Mouse (Mus musculus) limb, embryonic 10.5 days (tissue): Measurements from ENCODE around the gene Pgp. TPM values are rescaled to one million over a fixed set of nuclear protein-coding genes. Genes with fewer than 3 reads are reported as not detected.
A peak's percentile ranks its signal among the peaks of the same experiment; 100 is the strongest.

ENCODE experiments used
- DNase-seq: peaks from one replicate; pipeline ENCODE4 v3.0.0-alpha.2; 2017; ENCODE audit warnings: low spot score
- H3K27ac ChIP-seq: fragments of 300-500 bp; sonication (generic); 2 replicates; pipeline ENCODE4 v1.5.1; 2016; ENCODE audit warnings: mild to moderate bottlenecking
- H3K27me3 ChIP-seq: fragments of 300-500 bp; sonication (generic); 2 replicates; pipeline ENCODE4 v1.6.1; 2016; ENCODE audit warnings: low read depth, mild to moderate bottlenecking; ENCODE audit not compliant: poor library complexity, severe bottlenecking
- H3K36me3 ChIP-seq: fragments of 300-500 bp; sonication (generic); 2 replicates; pipeline ENCODE4 v1.6.1; 2016; ENCODE audit warnings: mild to moderate bottlenecking, moderate library complexity
- H3K4me1 ChIP-seq: fragments of 300-500 bp; sonication (generic); 2 replicates; pipeline ENCODE4 v1.6.1; 2016
- H3K4me3 ChIP-seq: fragments of 300-500 bp; sonication (generic); 2 replicates; pipeline ENCODE4 v1.5.1; 2016; ENCODE audit warnings: mild to moderate bottlenecking, moderate library complexity
- H3K9me3 ChIP-seq: fragments of 300-500 bp; sonication (generic); replicated peaks from 2 replicates; pipeline ENCODE4 v1.6.1; 2016; ENCODE audit warnings: mild to moderate bottlenecking
- WGBS: fragments of 180-500 bp; shearing (Covaris S2); methylation state at CpG from one replicate; pipeline ENCODE4 v1.1.7; 2016; 5-methylcytosine and 5-hydroxymethylcytosine counted together
- polyA plus RNA-seq: library from polyadenylated mRNA; unstranded; fragments of >200 nt; fragmentation: Nextera tagmentation; extraction: Ambion mirVana; gene quantifications from 2 replicates; pipeline ENCODE4 v1.2.1, GENCODE M21; 2016

Gene Pgp
- polyA plus RNA-seq, 1 experiment from 2014 or later, result 68.8 TPM

DNA sequence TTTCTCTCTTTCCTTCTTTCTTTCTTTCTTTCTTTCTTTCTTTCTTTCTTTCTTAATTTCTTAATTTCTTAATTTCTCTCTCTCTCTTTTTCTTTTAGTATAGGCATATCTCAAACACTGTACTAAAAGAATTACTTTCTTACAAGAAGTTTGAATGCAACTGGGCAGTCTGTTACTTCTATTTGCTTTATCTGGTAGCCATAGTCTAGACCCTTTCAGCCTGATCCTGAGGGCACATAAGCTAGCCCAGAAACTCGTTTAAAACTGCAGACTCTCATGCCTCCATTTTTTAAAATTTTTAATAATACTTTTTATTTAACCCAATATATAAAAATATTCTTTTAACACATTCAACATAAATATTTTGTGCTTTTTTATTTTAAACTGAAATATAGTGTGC, 9.2 kb downstream of the Pgp start:
- no peaks in the 10 kb centered on the region for H3K27me3 ChIP-seq
- H3K27ac ChIP-seq, result peak overlapping the region; percentile 94
- 44% methylated on average over 1 of the region's 1 CpGs for WGBS
- peak overlapping the region; percentile 79 for H3K4me3 ChIP-seq
- H3K9me3 ChIP-seq, result no peaks in the 10 kb centered on the region
- H3K4me1 ChIP-seq, result peaks cover 18% of the 10 kb centered on the region
- H3K36me3 ChIP-seq, result peaks cover 34% of the 10 kb centered on the region
- DNase-seq, result no peak

DNA sequence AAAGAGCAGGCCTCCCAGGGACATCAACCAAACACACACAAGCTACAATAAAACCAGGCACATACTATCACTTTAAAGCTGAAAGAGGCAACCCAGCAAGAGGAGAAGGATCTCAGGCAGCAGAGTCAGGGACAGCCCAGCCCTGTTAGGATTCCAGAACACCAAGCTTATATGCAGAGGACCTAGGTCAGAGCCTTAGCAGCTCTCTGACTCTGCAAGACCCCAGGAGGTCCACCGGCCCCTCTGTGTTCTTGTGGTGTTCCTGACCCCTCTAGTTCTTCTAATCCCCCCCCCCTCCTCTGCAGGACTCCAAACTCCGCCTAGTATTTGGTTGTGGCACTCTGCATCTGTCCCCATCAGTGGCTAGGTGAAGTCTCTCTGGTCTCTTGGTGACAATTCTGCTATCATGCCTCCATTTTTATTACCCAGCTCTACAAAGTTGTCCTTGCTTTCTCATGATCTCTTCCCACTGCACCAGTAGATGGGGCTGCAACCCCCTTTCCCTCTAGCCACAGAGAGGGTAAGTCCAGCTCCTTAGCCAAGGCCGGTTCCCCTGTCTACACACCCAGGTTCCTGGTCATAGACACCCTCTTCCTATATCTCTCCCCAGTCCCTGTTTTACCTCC, 10.1 kb downstream of the Pgp start:
- Histone ChIP-seq H3K9me3 (no peaks in the 10 kb centered on the region), H3K36me3 (peaks cover 25% of the 10 kb centered on the region), H3K27me3 (0 out of 2 replicates have a peak, but pooled peaks cover under 1% of the 10 kb centered on the region), H3K4me1 (peaks cover 20% of the 10 kb centered on the region), H3K4me3 (peak overlapping the region; percentile 79; the same call in 1 of the 2 replicates), H3K27ac (peak overlapping the region; percentile 25; the same call in 1 of the 2 replicates)
- WGBS, result 49% methylated on average over 3 of the region's 3 CpGs
- DNase-seq, result no peak

DNA sequence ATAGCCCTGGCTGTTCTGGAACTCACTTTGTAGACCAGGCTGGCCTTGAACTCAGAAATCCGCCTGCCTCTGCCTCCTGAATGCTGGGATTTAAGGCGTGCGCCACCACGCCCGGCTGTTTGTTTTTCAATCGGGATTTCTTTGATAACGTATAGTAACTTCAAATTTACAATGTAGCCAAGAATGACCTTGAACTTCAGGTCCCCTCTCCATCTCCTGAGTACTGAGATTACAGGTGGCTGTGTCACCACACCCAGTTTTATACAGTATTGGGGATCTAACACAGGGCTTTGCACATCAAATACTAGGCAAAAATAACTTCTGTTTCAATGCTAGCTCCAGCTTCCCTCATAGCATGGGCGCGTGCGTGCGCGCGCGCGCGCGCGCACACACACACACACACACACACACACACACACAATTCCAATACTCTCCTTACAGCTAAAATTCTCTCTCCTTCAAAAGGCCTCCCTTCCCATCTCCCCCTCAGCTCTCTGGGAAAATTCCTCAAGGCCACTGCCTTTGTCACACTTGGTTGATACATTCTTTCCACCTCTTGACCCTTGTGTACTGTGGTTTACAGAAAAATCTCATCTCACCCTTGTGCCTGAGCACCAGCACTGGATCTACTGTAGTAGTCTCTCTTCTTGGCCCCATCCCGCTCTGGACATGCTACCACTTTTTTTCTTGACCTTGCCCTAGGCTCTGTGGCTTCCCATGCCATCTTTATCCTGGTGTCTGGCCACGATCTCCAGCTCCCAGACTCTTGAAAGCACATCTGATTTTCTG, 11.0 kb downstream of the Pgp start:
- no peaks in the 10 kb centered on the region for H3K9me3 ChIP-seq
- DNase-seq, result no peak
- no peak overlapping the region for H3K27ac ChIP-seq
- H3K4me1 ChIP-seq, result peaks cover 25% of the 10 kb centered on the region
- H3K36me3 ChIP-seq, result peaks cover 16% of the 10 kb centered on the region
- WGBS, result 94% methylated on average over 20 of the region's 20 CpGs
- H3K27me3 ChIP-seq, result peaks cover 9% of the 10 kb centered on the region; the same call in 1 of the 2 replicates
- H3K4me3 ChIP-seq, result no peak overlapping the region

DNA sequence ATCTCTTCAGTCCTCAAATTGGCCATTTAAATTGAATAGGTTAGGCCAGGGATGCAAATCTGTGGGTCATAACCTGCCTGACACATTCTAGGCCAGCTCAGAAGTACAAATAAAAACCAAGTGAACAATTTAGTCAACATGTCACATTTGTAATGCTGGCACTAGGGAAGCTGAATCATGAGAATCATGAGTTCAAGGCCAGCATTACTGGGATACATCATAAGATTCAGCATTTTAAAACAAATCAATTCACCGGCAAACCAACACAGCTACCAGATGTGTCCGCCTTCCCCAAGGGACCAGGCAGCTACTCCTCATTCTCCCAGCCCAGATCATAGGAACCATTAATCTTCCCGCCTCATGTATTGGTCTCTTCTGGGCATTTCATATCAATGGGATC, 13.3 kb downstream of the Pgp start:
- DNase-seq, result no peak
- H3K36me3 ChIP-seq, result no peaks in the 10 kb centered on the region
- no peak overlapping the region for H3K27ac ChIP-seq
- peaks cover 22% of the 10 kb centered on the region for H3K4me1 ChIP-seq
- H3K27me3 ChIP-seq, result peaks cover 31% of the 10 kb centered on the region
- no peaks in the 10 kb centered on the region for H3K9me3 ChIP-seq
- no peak overlapping the region for H3K4me3 ChIP-seq
- 87% methylated on average over 3 of the region's 3 CpGs for WGBS

DNA sequence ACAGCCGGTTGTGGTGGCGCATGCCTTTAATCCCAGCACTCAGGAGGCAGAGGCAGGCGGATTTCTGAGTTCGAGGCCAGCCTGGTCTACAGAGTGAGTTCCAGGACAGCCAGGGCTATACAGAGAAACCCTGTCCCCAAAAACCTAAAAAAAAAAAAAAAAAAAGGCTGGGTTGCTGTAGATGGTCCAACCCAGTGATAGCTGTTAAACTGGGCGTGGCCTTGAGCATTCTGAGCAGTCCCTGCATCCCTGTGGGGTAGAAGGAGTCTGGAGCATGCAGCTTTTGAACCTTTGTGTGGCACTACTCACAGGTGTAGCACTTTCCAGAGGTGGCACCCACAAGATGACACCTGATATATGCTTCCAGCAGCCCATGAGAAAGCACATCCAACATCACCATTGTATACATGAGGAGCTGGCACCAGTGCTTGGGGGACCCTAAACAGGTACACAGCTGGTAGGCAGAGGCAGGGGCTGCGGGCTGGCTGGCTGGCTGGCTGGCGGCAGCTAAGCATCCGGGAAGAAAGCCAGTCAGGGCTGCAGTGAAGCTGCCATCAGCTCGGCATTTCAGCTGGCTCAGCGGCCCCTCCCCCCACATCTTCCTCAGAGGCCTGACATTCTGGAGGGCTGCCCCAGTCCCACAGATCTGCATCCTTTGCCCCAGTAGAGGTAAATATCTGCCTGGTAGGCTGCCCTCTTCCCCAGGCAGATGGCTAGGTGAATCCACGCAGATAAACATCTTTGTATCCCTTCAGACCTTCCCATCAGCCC, 15.1 kb downstream of the Pgp start:
- WGBS, result 44% methylated on average over 11 of the region's 11 CpGs
- Histone ChIP-seq H3K4me1 (peaks cover 27% of the 10 kb centered on the region), H3K27ac (0 out of 2 replicates have a peak overlapping the region, but pooled peaks have one; percentile 15), H3K4me3 (no peak overlapping the region), H3K27me3 (peaks cover 49% of the 10 kb centered on the region), H3K36me3 (no peaks in the 10 kb centered on the region), H3K9me3 (no peaks in the 10 kb centered on the region)
- no peak for DNase-seq

DNA sequence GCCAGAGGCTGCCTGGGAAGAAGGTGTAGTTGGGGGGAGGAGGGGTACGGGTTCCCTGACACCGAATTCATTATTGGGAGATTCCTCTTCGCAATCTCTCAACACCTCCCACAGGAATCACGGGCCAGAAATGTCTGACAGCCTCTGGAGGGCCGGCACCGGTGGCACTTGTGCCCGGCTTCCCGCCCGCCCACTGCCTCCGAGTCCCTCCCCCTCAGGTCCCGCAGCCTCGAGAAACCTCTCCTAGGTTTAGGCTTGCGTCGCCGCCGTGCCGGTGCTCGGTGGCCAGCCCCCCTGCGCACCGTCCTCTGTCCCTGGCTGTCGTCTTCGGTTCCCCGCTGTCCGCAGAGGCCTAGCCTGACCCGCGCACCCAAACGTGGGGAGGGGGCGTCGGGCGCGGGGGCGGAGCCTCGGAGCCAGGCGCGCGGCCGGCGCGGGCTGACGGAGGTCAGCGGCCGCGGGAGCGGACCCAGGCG, 18.0 kb downstream of the Pgp start, which contains the start of gene Caskin1:
Gene Caskin1 (plus strand): TSS at position 416 of the 476 bp plus-strand sequence.
- H3K9me3 ChIP-seq, result no peaks in the 10 kb centered on the region
- peak; percentile 54 for DNase-seq
- H3K36me3 ChIP-seq, result no peaks in the 10 kb centered on the region
- peak within 1 kb of the TSS; percentile 71 for H3K4me3 ChIP-seq
- WGBS, result 2% methylated on average over 45 of the region's 45 CpGs
- H3K4me1 ChIP-seq, result peaks cover 26% of the 10 kb centered on the region
- peak within 1 kb of the TSS; percentile 83 for H3K27ac ChIP-seq
- H3K27me3 ChIP-seq, result peaks cover 61% of the 10 kb centered on the region

DNA sequence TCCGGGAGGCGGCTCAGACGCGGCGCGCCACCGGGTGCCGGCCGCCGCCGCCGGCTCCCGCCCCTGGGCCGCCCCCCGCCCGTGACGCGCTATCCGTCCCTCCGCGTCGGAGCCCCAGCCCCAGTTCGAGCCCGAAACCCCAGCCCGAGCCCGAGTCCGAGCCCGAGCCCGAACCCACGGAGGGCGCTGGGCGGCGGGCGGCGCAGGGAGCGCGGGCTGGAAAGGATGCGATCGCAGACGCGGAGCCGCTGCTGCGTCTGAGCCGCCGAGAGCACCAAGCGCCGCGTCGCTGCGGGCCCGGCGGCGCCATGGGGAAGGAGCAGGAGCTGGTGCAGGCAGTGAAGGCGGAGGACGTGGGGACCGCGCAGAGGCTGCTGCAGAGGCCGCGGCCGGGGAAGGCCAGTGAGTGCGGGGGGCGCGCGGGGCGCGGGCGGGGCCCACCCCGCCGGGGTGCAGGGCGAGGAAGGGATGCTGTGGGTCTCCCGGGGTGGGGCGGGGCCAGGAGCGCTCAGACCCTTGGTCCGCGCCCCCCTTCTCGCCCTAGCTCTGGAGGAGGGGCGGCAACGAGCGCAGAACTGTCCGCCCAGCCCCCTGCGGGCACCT, 18.6 kb downstream of the Pgp start:
- peak; percentile 72 for DNase-seq
- whole genome bisulfite sequencing, result 3% methylated on average over 81 of the region's 81 CpGs
- H3K36me3 ChIP-seq, result no peaks in the 10 kb centered on the region
- no peaks in the 10 kb centered on the region for H3K9me3 ChIP-seq
- peaks cover 61% of the 10 kb centered on the region for H3K27me3 ChIP-seq
- peaks cover 26% of the 10 kb centered on the region for H3K4me1 ChIP-seq
- peak overlapping the region; percentile 71 for H3K4me3 ChIP-seq
- H3K27ac ChIP-seq, result peak overlapping the region; percentile 83

DNA sequence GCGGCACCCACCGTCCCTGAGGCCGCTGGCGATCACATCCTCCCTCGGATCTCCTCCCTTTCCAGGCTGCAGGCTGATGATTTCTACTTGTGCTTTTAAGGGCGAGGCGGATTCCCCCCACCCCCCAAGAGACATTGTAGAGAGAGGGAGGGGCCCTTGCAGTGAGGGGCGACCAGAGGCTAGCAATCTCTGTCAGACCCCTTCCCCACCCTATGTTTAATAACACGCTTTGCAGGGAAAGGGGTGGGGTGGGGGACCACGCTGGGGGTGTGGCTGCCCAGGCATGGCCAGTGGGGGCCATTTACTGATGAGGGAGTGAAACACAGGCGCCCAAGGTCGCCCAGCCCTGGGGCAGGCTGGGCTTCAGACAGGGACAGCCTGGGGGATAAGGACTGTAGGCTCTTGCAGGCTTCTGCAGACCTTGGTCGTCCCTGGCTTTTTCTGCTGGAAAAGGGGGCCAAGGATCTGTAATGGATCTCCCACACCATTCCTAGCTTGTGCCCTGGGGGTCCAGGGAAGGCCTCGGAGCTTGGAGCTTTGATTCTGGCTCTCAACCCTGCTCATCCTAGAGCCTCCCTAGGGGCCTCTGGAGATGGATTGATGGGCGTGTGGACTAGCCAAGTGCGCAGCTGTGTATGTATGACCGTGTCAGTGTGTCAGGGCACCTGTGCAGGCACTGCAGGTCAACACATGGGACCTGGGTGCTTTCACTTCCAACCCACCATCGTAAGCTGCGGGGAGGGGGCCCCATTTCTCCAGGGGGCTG, 19.3 kb downstream of the Pgp start:
- H3K27ac ChIP-seq, result peak overlapping the region; percentile 83; the same call in 1 of the 2 replicates
- peaks cover 26% of the 10 kb centered on the region for H3K4me1 ChIP-seq
- H3K9me3 ChIP-seq, result no peaks in the 10 kb centered on the region
- DNase-seq, result no peak
- 19% methylated on average over 19 of the region's 19 CpGs for WGBS
- no peaks in the 10 kb centered on the region for H3K36me3 ChIP-seq
- peak overlapping the region; percentile 71 for H3K4me3 ChIP-seq
- H3K27me3 ChIP-seq, result peaks cover 61% of the 10 kb centered on the region

DNA sequence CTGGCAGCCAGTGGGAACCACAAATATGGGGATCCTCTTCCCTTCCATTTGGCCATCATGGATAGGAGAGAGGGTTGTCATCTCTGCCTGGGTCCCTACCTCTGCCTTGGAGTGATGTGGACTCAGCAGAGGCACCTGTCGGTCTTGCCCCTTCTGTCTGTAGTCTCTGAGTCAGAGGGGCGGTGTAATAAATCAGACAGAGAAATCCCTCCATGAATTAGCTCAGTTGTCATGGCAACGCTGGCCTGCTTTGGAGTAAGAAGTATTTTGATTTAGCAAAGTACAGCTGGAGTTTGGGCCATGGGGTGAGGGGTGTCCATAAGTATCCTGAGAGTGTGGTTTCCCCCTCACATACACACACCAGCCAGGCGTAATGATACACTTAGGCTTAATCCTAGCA, 20.2 kb downstream of the Pgp start:
- no peaks in the 10 kb centered on the region for H3K9me3 ChIP-seq
- no peaks in the 10 kb centered on the region for H3K36me3 ChIP-seq
- DNase-seq, result no peak
- peaks cover 59% of the 10 kb centered on the region for H3K27me3 ChIP-seq
- 82% methylated on average over 4 of the region's 4 CpGs for WGBS
- H3K27ac ChIP-seq, result no peak overlapping the region
- no peak overlapping the region for H3K4me3 ChIP-seq
- H3K4me1 ChIP-seq, result peaks cover 23% of the 10 kb centered on the region

DNA sequence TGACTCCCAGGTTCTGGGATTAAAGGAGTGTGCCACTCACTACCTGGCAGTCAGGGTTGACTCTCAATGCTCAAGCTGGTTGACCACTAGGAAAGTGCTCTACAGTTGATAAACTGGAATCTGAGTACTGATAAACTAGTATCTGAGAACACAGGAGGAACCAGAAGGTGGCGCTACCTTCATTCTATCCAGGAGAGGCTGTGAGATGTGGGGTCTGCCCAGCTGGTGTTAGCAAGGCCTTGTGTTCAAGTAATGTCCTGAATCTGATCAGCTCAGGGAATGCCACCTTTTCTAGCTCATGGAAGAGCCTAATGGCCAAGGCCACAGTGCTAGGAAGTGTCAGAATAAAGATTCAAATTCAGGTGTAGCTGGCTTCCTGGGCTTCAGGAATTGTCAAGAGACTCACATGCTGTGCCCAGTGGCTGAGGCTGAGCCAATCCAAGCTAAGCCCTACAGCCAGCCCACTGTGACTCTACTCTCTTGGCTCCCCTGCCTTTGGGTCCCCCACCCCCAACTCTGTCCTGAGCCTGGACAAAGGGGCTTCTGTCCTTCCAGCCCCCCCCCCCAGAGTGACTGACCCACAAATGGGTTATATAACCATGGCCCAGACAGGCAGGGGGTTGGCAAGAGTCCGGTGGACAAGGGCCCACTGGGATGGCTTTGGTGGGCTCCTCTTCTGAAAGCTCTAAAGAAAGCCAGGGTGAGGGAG, 24.6 kb downstream of the Pgp start:
- Histone ChIP-seq H3K27ac (0 out of 2 replicates have a peak overlapping the region, but pooled peaks have one; percentile 7), H3K27me3 (peaks cover 17% of the 10 kb centered on the region), H3K9me3 (no peaks in the 10 kb centered on the region), H3K4me1 (peaks cover 9% of the 10 kb centered on the region; the same call in 1 of the 2 replicates), H3K4me3 (no peak overlapping the region), H3K36me3 (no peaks in the 10 kb centered on the region)
- 50% methylated on average over 2 of the region's 2 CpGs for WGBS
- peak; percentile 49 for DNase-seq

DNA sequence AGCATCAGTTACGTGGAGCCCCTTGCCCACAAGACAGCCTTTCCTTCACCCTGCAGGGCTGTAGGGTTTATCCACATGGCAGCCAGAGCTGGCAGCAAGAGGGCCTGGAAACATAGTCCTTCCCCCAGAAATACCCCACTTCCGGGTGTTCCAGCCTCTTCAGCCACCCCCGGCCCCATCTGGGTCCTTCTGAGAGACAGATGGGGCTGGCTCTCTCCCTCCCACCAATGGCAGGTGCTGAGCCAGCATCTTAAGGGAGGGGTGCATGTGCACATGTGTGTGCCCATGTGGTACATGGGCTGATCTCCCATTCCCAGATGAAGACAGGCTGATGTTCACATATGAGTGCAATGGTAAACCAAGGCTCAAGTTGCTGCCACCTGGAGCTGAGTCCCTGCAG, 25.3 kb downstream of the Pgp start:
- Histone ChIP-seq H3K36me3 (no peaks in the 10 kb centered on the region), H3K27me3 (peaks cover 10% of the 10 kb centered on the region), H3K4me3 (no peak overlapping the region), H3K9me3 (no peaks in the 10 kb centered on the region), H3K4me1 (peaks cover 7% of the 10 kb centered on the region; the same call in 1 of the 2 replicates), H3K27ac (0 out of 2 replicates have a peak overlapping the region, but pooled peaks have one; percentile 7)
- DNase-seq, result no peak
- 91% methylated on average over 3 of the region's 3 CpGs for WGBS
